Mouse (Mus musculus) erythroblast, embryonic 14.5 days (primary cell): ENCODE measurements at regions not wholly inside any gene's neighbourhood (a gene's known extent, or its start where the extent isn't known, plus 50 kb on each side); places are given as distances from the start of the nearest gene placed in this dataset.

ENCODE experiments used
- GATA1 ChIP-seq: IDR thresholded peaks from 2 replicates; pipeline ENCODE4 v1.6.1; 2012; ENCODE audit warnings: low read length, inconsistent platforms, mixed read lengths
- TAL1 ChIP-seq: IDR thresholded peaks from 3 replicates; pipeline ENCODE4 v1.6.1; 2012; ENCODE audit warnings: low read length, inconsistent platforms, mixed read lengths

- TF ChIP-seq TAL1 (no peak), GATA1 (no peak)
Observed at GRCm38 (mm10) chr2:78021905-78022304, 75.7 kb upstream of the Cwc22 start.
